Mouse (Mus musculus): ENCODE measurements around the gene Thap12.

Gene Thap12

DNA sequence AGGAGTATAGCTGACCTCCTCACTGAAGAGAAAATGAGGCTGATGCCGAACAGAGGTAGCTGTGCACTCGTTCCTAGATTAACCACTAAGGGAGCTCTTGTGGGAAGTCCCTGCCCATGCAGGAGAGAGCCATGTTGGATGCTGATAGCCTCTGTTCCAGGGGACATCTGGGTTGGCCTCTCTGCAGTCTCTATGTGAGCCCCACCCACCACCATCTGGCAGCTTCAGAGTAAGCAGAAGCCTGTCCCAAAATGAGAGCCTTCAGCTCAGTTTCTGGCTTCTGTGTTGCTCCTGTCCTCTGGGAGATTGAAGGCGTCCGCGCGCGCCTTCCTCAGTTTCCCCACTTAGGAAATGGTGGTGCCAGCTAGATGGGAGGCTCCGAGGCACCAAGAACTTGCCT, 53.7 kb downstream of the Thap12 start:
- no peak for DNase-seq (ENCODE audit: low spot score in 2 of 2)

DNA sequence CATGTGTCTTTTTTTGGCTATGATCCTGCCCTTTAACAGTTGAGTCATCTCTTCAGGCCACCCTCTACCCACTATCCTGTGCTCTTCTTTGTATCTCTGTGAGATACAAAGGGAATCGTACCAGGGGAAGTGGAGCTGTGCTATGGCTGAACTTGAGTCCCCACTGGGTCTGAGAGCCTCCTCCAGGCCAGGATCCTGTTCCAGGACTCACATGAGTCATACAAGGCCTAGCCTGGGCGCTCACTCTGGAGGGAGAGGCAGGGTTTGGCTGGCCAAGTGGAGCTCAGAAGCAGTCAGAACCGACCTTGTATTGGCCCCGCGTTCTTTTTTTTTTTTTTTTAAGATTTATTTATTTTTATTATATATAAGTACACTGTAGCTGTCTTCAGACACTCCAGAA, 57.2 kb downstream of the Thap12 start:
- no peak for DNase-seq (ENCODE audit: low spot score in 2 of 2)

DNA sequence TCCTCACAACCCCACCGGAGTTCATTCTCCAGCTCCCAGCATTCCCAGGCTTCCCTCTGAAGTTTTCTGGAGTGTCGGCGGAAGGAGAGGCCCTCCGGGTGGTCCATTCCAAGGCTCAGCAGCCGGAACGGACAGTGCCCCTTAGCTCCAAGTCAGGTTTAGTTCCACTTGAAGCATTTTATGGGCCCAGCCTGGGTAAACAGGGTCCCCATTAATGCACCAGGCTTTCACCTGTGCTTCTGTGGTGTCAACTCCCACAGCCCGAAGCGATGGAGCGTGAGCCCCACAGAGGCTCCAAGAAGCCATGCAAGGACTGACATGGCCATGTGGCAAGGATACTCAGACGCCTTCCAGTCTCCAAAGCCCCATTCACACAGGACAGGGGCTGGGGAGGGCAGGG, 61.0 kb downstream of the Thap12 start:
- no peak for DNase-seq (ENCODE audit: low spot score in 2 of 2)

DNA sequence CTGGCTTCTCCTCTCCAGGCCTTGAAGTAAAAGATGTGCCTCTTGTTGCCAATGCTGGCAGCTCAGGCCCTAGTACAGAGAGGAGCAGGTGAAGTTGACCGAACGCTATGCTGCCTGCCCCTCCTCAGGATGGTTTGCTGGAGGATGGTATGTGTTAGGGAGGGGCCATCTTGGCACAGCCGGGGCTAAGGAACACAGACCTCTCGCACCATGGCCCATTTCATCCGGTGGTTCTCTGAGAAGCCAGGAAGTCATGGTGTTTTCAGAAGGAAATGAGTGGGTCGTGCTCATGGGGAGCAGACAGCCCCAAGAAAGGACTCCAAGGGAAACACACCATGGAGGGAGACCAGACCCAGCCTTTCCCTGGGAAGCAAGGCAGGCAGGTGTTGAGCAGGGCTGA, 64.4 kb downstream of the Thap12 start:
- DNase-seq (ENCODE audit: low spot score in 2 of 2) = no peak
